Mouse (Mus musculus) urinary bladder, postnatal 14 days (tissue): Measurements from ENCODE around the gene Vegfd.

Experiments used
- DNase-seq: peaks from one replicate; pipeline ENCODE4 v3.0.0; 2021; ENCODE audit warnings: low spot score

The Vegfd gene

DNA sequence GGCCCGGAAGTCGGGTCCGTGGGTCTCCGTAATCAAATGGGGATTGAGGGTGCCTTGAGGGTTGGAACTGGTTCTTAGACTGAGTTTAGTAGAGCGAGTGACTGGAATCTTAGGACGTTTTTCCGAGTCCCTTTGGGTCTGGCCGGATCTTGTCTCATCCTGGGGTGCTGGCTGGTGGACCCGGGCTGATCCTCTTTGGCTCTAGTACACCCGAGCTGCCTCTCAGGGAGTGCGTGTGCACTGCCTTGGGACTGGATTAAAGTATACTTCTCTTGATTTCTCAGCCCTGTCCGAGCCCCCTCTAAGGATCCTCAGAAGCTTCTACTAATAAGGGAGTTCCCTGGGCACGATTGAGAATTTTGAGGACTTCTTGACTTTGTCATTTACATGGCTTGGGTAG is 46.8 kb downstream of the Vegfd start:
- DNase-seq: no peak

DNA sequence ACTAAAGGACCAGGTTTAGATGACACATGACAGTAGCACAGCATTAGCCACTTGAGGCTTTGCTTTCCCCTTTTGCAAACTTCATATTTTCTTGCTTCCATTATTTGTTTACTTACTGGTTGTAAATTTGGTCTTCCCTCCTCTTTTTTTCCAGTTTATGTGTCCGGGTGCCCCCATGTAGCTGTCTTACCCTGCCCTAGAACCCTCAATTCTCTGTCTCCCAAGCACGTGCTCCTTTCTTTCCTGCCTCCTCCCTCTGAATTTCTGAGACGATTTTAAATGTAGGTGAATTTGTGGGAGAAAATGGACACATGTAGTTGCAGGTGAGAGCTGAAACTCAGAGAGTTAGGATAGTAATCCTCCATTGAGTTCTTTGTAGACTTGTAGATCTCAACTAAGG is 47.3 kb downstream of the Vegfd start:
- DNase-seq: no peak

DNA sequence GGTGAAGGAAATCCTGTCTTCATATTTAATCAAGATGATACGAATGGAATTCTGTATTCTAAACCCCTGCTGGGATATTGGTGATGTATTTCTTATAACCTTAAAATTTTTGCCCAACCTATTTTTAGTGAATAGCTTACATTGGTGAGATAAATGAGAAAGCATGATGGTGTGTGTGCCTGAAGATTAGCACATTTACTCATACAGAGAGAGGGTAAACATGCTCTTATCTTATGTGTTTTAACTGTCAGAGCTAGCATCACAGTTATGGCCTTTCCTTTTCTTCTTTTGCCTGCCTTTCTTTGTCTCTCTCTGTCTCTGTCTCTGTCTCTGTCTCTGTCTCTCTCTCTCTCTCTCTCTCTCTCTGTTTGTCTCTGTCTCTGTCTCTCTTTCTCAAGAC is 51.6 kb downstream of the Vegfd start:
- DNase-seq: no peak

DNA sequence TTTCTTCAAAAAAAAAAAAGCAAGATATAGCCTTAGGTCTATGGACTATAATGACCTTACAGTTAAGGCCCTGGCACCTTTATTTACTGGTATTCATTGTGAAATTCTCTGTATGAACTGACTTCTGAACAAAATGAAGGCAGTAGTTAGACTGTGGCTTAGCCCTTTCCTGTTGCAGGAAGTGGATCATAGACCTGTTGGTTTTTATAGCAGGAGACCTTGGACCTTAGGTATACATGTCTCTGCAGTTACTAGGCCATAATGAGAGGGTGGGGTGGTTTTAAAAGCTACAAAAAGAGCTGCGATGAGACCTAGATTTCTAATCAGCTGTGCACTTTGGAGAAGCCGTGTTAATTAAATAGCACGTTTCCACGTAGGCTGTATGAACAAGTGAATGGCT is 54.1 kb downstream of the Vegfd start:
- no peak for DNase-seq

DNA sequence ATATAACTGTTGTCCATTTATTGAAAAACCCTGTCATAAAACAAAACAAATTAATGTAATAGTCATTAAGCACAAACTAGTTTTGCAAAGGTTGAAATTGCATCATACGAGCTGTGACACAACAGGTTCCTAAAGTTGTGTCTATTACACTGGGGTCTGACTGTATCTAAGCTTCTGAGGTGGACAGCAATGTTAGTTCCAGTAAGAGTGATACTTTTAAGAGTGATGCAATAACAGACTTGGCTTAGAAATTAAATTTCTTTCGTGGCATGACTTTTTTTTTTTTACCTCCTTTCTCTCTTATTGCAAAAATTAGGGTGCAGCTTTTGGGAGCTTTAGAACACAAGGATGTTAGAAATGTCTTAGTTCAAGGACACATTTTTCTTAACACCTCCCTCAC is 55.0 kb downstream of the Vegfd start:
- DNase-seq: no peak

DNA sequence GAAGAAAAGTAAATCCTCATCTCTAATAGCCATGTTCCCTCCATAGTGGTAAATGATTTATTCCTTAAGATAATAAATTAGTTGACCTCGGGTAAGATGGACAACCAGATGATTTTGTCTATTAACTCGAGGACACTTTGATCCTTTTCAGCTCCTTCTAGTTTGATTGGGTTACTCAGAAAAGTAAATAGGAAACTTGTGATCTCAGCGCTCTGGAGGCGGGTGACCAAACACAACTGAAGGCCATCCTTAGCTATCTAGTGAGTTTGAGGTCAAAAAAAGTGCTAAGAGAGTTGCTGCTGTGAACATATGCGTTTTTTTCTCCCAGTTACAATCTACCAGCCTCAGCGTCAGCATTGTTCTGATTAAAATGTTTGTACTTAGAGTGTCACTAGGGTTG is 57.4 kb downstream of the Vegfd start:
- DNase-seq: no peak

DNA sequence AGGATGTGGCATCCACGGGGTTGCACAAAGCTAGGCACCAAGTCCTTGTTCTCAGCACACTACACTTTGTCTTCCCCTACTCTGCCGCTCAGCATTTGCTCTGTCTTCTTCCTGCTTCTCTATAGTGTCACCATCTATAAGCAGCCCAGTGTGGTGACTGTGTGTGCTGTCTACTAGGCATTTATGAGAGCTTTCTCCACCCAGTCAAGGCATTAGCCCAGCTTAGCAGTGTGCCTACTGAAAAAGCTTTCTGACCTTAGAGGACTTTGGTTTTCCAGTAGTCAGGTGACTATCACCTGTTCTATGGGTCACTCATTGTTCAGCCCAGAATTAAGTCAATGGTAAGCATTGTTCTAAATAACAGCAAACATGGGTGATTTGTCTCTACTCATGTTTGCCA is 58.0 kb downstream of the Vegfd start:
- no peak for DNase-seq

DNA sequence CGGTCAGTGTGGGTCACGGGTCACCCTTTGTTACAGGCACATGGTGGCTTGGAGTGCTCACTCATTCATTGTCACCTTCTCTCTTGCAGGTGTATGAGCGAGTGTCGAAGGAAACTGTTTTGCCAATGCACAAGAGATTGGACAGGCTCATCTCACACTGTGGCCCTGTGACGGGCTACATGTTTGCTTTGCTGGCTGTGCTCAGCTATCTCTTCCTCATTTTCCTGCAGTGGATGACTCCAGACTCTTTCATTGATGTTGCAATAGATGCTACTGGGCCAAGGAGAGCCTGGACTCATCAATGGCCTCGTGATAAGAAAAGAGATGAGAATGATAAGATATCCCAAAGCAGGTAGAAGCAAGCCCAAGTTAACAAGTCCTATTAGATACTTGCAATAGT is 58.4 kb downstream of the Vegfd start:
- DNase-seq: no peak

DNA sequence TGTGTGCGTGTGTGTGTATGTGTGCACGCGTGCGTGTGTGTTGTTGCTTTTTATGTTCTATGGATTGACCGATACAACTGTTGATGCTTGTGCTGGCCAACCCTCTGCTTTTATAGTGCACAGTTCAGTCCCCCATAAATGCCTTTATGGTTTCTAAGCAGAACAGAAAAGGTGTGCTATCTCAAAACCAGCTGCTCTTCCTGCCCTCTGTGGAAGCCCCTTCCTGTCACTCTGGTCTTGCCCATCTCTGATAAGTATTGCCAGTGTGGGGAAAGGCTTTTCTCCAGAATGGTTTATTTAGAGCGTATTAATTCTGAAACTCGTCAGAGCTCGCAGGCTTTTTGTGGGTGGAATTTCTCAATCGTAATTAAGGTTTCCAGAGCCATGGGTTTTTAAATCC is 59.5 kb downstream of the Vegfd start:
- DNase-seq: no peak

DNA sequence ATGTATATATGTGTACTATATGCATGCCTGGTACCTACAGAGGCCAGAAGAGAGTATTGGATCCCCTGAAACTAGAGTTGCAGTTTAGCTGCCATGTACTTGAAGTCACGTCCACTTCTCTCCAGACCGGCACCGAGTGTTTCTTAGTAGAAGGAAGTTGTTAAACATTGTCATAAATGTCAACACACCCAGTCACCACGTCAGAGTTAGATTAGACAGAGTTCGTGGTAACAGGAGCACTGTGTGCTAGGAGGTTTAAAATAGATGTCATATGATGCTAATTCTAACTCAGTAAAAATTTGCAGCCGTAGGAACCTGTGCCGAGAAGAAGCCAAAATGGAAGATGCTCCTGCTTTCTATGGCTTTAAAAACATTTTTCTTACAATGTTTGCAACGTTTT is 63.5 kb downstream of the Vegfd start, which contains the start of gene Asb11:
Gene Asb11, plus strand, starts transcription at position 286 of the 400 bp plus-strand sequence.
- DNase-seq: no peak

DNA sequence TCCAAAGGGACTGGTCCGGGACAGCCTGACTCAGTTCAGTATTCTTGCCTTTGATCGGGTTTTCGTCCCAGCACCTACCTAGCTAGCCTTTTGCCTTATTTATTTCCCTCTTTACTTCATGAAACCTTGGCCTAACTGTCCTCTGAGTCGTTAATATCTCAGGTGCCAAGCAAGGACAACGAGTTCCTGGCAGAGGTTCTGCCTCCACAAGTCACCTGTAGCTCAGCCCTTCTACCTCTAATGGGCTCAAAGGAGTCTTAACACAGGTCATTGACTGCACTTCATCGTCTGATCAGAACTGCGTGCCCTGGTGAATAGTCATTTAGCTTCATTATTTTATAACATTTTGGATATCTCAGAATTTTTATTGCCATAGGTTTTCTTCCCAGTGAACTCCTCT is 66.3 kb downstream of the Vegfd start:
- DNase-seq: no peak

DNA sequence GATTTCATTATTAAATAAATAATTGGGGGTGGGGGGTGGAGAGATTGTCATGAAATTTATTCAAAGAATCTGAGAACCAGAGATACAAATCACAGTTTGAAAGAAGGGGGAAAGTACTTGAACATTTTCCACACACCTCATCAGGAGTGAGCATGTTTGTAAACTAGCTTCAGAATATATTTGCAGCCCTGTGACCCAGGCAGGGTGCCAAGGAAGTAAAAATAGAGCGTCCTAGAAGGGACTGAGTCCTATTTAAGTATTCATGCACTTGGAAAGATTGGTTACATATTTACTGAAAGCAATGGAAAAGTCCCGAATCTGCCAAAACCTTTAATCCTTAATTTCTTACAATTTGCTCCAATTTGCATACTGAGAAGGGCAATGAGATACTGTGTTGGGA is 67.0 kb downstream of the Vegfd start:
- no peak for DNase-seq

DNA sequence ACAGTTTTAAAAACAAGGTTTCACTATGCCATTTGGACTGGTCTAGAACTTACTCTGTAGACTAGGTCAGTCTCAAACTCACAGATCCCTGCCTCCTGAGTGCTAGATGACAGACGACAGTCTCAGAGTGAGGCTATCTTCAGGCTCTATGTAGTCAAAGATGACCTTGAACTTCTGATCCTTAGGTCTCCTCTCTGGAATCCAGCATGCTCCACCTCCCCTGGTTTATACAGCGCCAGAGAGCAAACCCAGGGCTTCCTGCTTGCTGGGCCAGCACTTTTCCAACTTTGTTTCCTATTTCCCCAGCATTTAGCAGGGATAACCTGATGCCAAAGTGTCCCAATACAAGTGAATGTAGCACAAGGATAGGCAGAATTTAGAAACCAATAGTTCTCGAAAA is 67.5 kb downstream of the Vegfd start:
- no peak for DNase-seq

DNA sequence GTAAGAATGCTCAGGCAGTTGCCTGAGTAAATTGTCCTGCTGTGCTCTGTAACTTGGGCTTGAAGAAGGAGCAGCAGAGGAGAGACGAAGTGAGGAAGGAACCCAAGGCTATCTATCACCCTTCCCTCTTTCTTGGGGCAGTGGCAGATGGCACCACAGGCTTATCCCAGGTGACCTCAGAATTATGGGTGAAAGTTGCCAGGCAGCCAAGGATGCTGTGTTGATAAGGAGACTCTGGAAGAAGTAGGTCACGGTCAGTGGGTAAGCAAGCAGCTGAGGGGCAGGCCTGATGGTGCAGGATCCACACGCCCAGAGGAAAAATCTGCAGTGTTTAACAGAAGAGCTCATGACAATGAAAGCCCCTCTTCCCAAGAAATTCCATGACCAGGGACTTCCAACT is 68.1 kb downstream of the Vegfd start:
- no peak for DNase-seq

DNA sequence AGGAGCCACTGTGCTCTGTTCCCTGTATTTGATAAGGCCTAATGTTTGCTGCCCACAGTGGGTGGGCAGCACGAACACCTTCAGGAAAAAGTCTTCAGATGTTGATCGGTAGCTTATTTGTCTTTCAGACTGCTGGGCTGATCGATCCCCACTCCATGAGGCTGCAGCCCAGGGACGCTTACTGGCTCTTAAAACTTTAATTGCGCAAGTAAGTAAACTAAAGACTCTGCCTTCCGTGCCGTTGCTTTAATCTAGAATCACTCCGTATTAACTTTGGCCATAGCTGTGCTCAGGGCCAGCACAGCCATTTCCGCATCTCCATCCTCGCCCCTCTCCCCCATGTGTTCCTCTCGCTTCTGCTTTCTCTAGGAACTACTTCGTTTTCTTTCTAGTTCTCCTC is 72.4 kb downstream of the Vegfd start:
- DNase-seq: no peak

DNA sequence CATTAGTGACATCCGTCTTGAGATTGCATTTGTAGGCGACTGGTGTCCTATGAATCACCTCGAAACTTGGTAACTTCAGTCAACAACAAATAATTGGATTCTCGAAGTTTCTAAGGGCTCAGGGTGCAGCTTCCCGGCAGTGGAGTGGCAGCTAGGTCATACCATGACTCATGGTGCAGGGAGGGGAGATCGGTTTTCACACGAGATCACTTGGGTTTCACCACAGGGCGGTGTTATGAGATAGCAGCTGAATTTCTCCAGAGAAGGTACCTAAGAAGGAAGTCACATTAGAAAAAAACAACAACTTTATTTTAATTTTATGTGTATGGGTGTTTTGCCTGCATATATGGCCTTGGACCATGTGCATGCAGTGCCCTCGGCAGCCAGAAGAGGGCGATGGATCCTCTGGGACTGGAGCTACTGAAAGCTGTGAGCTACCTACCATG is 73.0 kb downstream of the Vegfd start:
- DNase-seq: peak; percentile 14

DNA sequence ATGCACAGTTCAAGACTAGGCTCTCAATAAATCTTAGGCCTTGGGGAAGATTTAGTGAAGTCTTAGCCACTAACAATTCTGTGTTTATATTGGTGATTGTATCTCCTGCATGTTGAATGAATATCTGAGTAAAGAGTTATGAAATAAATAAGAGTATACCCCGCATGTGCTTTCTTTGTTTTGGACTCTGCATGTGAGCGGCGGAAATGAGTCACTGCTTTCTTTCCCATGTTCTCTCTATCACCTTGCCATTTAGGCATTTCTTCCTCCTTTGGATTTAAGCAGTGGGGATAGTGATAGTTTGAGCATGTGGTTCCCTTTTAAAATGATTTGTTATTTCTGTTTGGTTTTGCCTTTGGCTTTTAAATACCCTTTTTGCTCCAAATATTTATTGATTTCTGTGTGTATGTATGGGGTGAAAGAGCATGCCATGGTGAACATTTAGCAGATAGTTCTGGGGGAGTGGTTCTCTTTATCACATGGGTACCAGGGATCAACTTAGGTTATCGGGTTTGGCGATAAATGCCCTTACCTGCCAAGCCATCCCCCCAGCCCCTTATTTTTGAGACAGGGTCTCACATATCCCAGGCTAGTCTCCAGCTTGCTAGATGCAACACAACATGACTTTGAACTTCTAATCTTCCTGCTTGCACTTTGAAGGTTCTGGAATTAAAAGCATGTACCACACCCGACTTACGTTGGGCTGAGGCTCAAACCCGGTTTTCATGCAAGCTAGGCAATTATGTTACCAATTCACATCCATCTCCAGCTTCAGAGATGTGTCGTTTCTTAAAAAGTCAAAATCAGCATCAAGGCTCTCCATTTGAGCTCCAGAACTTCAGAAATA is 73.9 kb downstream of the Vegfd start:
- no peak for DNase-seq

DNA sequence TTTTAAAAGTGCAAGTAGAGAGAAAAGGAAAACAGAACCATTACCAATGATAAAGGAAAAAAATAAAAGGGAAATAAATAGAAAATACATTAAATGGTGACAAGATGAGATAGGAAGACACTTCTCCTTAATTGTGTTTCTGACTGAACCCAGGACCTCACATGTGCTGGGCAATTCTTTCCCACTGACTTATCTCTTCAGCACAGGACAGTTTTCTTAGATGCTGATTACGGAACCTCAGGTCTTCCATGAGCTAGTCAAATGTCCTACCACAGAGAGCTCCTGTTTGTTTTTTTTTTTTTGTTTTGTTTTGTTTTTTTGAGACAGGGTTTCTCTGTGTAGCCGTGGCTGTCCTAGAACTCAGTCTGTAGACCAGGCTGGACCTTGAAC is 74.5 kb downstream of the Vegfd start:
- no peak for DNase-seq

DNA sequence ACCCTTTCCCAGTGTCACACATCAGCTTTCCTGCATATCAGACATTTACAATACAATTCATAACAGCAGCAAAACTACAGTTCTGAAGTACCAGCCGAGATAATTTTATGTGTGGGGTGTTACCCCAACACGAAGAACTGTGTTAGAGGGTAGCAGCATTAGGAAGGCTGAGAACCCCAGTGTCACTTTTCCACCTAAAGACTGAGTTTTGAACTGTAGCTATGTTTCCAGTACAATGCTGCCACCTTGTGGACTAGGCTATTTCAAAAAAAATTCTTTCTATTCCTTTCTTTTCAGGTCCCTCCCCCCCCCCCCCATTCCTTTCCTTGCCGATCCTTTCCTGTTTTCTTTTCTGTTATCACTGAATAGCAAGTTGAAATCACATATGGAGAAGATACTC is 76.0 kb downstream of the Vegfd start:
- peak; percentile 13 for DNase-seq
